Mouse (Mus musculus): ENCODE measurements at regions not wholly inside any gene's neighbourhood (a gene's known extent, or its start where the extent isn't known, plus 50 kb on each side); places are given as distances from the start of the nearest gene placed in this dataset.

- no peak for DNase-seq
These were observed 69.8 kb upstream of the Nudt7 start for GRCm38 (mm10) chr8:114063566-114063965.

- DNase-seq: no peak
These were observed 61.0 kb upstream of the Nudt7 start for GRCm38 (mm10) chr8:114072330-114072729.

- no peak for DNase-seq
These were observed 59.2 kb upstream of the Nudt7 start for GRCm38 (mm10) chr8:114074122-114074521.

GRCm38 (mm10) chr8:114076701-114077100 lies 56.7 kb upstream of the Nudt7 start:
- no peak for DNase-seq

- DNase-seq: peak; percentile 8
These were observed 52.2 kb upstream of the Nudt7 start for GRCm38 (mm10) chr8:114081049-114081756.

- no peak for DNase-seq
These were observed 51.6 kb upstream of the Nudt7 start for GRCm38 (mm10) chr8:114081757-114082059.

Measured in gastrocnemius, postnatal 25 days (tissue).